Mouse (Mus musculus): ENCODE results near the gene Tomm22.

Gene Tomm22

GRCm38 (mm10) chr15:79686046-79686869 is 15.6 kb downstream of the Tomm22 start:
- DNase-seq = no peak

- DNase-seq = peak in 1 of 2 experiments; percentile 69
These were observed 16.5 kb downstream of the Tomm22 start for GRCm38 (mm10) chr15:79687175-79687574.

GRCm38 (mm10) chr15:79687646-79688267 is 17.1 kb downstream of the Tomm22 start, which contains the start of gene Josd1:
Josd1 (minus strand) TSS chr15:79687919.
- peak; percentile 98 to 99 for DNase-seq

- no peak for DNase-seq
These were observed 17.8 kb downstream of the Tomm22 start for GRCm38 (mm10) chr15:79688268-79688956.

DNA sequence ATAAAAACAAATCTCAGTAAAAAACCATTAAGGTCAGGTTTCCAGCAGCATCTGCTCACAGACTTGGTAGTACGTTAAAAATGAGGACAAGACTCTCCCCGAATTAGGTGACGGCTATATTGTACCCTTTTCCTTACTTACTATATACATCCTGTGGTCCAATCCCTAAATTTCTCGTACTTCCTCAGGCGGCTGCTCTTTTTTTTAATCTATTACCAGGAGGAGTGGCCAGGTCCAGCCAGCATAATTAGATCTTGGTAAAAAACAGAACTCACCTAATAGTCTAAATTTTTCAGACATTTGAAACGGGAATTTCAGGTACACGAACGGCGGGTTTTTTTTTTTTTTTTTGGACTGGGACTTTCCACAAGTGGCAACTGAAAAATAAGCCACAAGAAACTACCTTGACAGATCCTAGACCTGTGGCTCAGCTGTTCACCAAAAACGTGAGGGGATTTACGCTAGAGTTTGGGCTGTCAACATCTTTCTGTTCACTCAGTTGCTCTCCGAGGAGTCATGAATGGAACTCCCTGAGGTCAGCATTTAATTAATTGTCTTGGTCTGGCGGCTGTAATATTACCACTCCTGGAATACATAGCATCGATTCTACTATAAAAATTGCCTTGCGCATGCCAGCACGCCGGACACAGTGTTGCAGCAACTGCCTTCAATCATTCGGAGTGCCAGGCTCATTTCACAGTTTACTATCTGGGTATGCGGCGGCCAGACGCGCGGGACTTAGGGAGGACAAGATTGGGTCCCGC is 19.2 kb downstream of the Tomm22 start:
- DNase-seq = no peak

- peak; percentile 98 to 99 for DNase-seq
These were observed 19.9 kb downstream of the Tomm22 start, which contains the start of gene Gtpbp1 for GRCm38 (mm10) chr15:79690426-79691022. Gtpbp1 (plus strand) TSS chr15:79690845.

DNA sequence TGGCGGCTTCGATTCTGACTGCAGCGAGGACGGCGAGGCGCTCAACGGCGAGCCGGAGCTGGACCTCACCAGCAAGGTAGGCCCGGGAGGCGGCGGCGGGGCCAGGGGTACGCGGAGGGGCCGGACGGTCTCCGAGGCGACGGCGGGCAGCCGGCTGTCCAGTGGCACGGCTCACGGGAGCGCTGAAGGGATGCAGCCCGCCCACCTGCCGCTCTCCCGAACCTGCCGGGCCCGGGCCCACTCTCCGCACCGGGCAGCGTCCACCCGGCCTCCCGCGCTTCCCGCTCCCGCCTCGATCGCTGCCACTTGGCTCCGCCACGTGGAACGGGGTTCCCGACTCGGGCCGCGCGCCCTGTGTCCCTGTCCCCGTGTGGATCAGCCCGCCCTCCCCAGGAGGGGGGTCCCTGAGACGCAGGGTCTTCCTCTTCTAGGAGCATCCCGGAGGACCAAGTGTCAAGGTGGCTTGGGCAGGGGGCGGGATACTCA is 20.4 kb downstream of the Tomm22 start:
- DNase-seq = peak in 1 of 2 experiments; percentile 60

GRCm38 (mm10) chr15:79692334-79692733 is 21.7 kb downstream of the Tomm22 start:
- no peak for DNase-seq

- no peak for DNase-seq
These were observed 23.1 kb downstream of the Tomm22 start for GRCm38 (mm10) chr15:79693740-79694139.

GRCm38 (mm10) chr15:79694512-79694911 is 23.9 kb downstream of the Tomm22 start:
- DNase-seq = no peak

GRCm38 (mm10) chr15:79695516-79695915 is 24.9 kb downstream of the Tomm22 start:
- no peak for DNase-seq

- DNase-seq = no peak
These were observed 25.8 kb downstream of the Tomm22 start for GRCm38 (mm10) chr15:79696508-79696907.

DNA sequence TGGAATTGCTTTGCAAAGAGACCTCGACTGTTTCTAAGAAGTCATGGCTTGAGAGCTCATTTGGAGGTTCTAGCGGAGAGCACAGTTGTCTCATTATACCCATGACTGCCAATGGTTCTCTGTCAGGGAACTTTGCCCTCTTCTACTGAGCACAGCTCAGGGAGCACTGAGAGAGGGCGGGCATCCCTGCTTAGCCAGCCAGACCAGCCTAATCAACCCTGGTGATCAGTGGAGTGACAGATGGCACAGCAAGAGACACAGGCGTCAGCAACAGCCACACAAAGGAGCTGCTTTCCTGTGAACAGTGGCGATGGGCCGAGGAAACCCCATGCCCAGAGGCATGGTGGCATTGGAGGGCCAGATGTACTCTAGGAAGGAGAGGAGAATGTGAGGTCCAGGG is 26.4 kb downstream of the Tomm22 start:
- DNase-seq = peak; percentile 62 to 74

- DNase-seq = no peak
These were observed 27.0 kb downstream of the Tomm22 start for GRCm38 (mm10) chr15:79697558-79698187.

DNA sequence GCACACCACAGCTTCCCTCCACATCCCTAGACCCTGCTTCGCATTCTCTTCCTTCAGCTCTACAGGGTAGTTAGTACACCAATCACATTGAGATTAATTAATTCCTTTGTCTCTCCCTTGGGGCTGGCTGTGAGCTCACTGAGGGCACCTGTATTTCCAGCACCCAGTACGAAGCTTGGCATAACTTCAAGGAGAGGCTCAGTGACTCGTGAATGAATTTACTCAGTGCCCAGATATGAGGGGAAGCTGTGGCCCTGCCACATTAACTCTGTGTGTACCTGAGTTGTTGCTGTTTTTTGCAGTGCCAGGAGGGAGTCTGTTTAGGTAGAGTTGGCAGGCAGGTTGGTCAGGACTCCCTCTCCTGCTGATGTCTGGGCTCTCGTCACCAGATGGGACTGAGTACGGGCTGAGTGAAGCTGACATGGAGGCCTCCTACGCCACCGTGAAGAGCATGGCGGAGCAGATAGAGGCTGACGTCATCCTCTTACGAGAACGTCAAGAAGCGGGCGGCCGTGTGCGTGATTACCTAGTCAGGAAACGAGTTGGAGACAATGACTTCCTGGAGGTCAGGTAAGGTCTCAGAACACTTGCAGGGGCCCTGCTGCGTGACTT is 36.0 kb downstream of the Tomm22 start:
- no peak for DNase-seq

GRCm38 (mm10) chr15:79708229-79708822 is 37.7 kb downstream of the Tomm22 start:
- no peak for DNase-seq

DNA sequence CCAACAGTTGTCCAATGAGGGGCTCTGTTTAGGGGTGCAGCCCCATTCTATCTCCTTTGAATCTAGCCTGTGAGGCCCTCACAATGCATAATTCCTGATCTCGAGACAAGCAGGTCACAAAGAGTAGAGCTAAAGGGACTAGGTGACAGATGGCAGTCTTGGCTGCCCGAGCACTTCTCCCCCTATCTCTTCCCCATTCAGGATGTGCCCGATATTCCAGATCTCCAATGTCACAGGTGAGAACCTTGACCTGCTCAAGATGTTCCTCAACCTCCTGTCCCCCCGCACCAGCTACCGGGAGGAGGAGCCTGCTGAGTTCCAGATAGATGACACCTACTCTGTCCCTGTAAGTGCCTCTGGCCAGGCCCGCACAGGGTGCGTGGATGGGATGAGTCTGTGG is 45.0 kb downstream of the Tomm22 start:
- peak in 1 of 2 experiments; percentile 63 for DNase-seq

DNA sequence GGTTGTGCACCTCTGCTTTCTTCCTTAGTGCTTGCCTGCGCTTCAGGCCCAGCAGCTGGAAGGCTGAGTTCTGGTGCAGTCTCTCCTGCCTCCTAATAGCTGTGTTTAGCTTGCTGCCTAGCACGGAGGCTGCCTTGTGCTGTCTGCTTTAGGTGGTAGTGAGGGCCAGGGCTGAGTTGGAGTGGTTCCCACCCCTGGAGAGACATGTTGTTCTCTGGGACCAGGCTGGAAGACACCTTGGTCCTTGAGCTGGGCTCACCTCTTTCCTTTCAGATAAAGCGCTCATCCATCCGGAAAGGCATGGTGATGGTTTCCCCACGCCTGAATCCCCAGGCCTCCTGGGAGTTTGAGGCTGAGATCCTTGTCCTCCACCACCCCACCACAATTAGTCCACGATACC is 46.0 kb downstream of the Tomm22 start:
- DNase-seq = peak; percentile 63 to 71

GRCm38 (mm10) chr15:79720267-79720666 is 49.6 kb downstream of the Tomm22 start:
- no peak for DNase-seq

DNA sequence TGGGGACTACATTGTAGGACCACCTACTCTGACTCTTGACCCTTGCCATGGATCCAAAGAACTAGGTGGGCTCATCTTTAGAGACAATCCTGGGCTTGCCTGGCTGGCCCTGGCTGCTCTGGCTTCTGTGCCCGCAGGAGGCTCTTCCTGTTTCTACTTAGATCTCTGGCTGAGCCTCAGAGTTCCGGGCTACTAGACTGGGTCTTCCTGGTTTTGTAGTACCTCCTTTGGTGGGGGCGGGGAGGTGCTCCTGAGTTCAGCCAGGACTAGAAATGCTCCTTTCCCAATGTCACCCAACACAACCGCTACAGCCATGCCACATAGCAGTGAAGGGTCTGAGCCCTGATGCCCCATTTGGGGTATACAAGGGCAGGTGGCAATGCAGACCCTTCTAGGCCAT is 50.1 kb downstream of the Tomm22 start:
- no peak for DNase-seq
